Mouse (Mus musculus) thymus, adult 2 months (tissue): ENCODE data around the gene Nipal1. TPM values are rescaled to one million over a fixed set of nuclear protein-coding genes. Genes with fewer than 3 reads are reported as not detected.

Experiments
- DNase-seq: peaks from one replicate; pipeline ENCODE4 v3.0.0; 2021
- H3K27ac ChIP-seq: fragments of 200-500 bp; 2 replicates; pipeline ENCODE4 v1.5.1; 2012; ENCODE audit warnings: low read length, control low read depth; ENCODE audit not compliant: control insufficient read depth, insufficient read depth
- H3K27me3 ChIP-seq: fragments of 200-500 bp; 2 replicates; pipeline ENCODE4 v1.6.1; 2012; ENCODE audit warnings: mild to moderate bottlenecking, low read length, moderate library complexity, mixed read lengths; ENCODE audit not compliant: control insufficient read depth, insufficient read depth
- H3K36me3 ChIP-seq: fragments of 200-500 bp; 2 replicates; pipeline ENCODE4 v1.6.1; 2012; ENCODE audit warnings: mild to moderate bottlenecking, low read length, moderate library complexity; ENCODE audit not compliant: control insufficient read depth, insufficient read depth
- H3K4me1 ChIP-seq: fragments of 200-500 bp; replicated peaks from 2 replicates; pipeline ENCODE4 v1.6.1; 2012; ENCODE audit warnings: low read length; ENCODE audit not compliant: control insufficient read depth, insufficient read depth
- H3K4me3 ChIP-seq: fragments of 200-500 bp; 2 replicates; pipeline ENCODE4 v1.5.1; 2012; ENCODE audit warnings: mild to moderate bottlenecking, low read length, control low read depth, moderate library complexity; ENCODE audit not compliant: control insufficient read depth, insufficient read depth
- CTCF ChIP-seq: fragments of 200-500 bp; IDR thresholded peaks from 2 replicates; pipeline ENCODE4 v1.5.1; 2012; ENCODE audit warnings: mild to moderate bottlenecking, control low read depth, low read length, moderate library complexity, borderline replicate concordance; ENCODE audit not compliant: control insufficient read depth, poor library complexity, insufficient read depth; ENCODE audit errors: extremely low read depth
- POLR2A ChIP-seq: fragments of 200-500 bp; IDR thresholded peaks from 2 replicates; pipeline ENCODE4 v1.6.1; 2012; ENCODE audit warnings: mild to moderate bottlenecking, low read length, control low read depth, moderate library complexity; ENCODE audit not compliant: control insufficient read depth, poor library complexity, insufficient read depth; ENCODE audit errors: extremely low read depth
- WGBS: fragments of 180-500 bp; shearing (Covaris S2); methylation state at CpG from one replicate; pipeline ENCODE4 v1.1.7; 2018; 5-methylcytosine and 5-hydroxymethylcytosine counted together
- polyA plus RNA-seq: library from polyadenylated mRNA; depleted of rRNA; stranded (reverse); fragments of >200 nt; gene quantifications from 2 replicates; pipeline ENCODE4 v1.2.3, GENCODE M21; 2012

Nipal1 gene
- polyA plus RNA-seq, 1 experiment: 1.7 TPM

- H3K36me3 ChIP-seq: no peaks in the 10 kb centered on the region
- no peak for DNase-seq
- peaks cover 6% of the 10 kb centered on the region for H3K4me1 ChIP-seq
- WGBS: 60% methylated on average over 6 of the region's 6 CpGs
- no peak overlapping the region for H3K27ac ChIP-seq
- H3K4me3 ChIP-seq: no peak overlapping the region
- TF ChIP-seq POLR2A (no peak), CTCF (no peak)
- no peaks in the 10 kb centered on the region for H3K27me3 ChIP-seq
Observed at GRCm38 (mm10) chr5:72681451-72681850, 33.9 kb downstream of the Nipal1 start.

- H3K4me1 ChIP-seq: no peaks in the 10 kb centered on the region
- whole genome bisulfite sequencing: 95% methylated on average over 7 of the region's 7 CpGs
- no peaks in the 10 kb centered on the region for H3K27me3 ChIP-seq
- DNase-seq: no peak
- no peak overlapping the region for H3K27ac ChIP-seq
- H3K4me3 ChIP-seq: no peak overlapping the region
- no peaks in the 10 kb centered on the region for H3K36me3 ChIP-seq
- no peak for TF ChIP-seq CTCF
Observed at GRCm38 (mm10) chr5:72689556-72689955, 42.0 kb downstream of the Nipal1 start.

GRCm38 (mm10) chr5:72690516-72690915, 42.9 kb downstream of the Nipal1 start:
- Histone ChIP-seq H3K36me3 (peaks cover 4% of the 10 kb centered on the region; the same call in 1 of the 2 replicates), H3K4me3 (no peak overlapping the region), H3K4me1 (no peaks in the 10 kb centered on the region), H3K27me3 (no peaks in the 10 kb centered on the region), H3K27ac (no peak overlapping the region)
- over 99% methylated on average over 5 of the region's 5 CpGs for WGBS
- no peak for TF ChIP-seq POLR2A
- TF ChIP-seq CTCF: no peak
- DNase-seq: no peak

- H3K27me3 ChIP-seq: no peaks in the 10 kb centered on the region
- TF ChIP-seq POLR2A (no peak), CTCF (no peak)
- 89% methylated on average over 2 of the region's 2 CpGs for WGBS
- no peak for DNase-seq
- H3K36me3 ChIP-seq: peaks cover 29% of the 10 kb centered on the region
- no peaks in the 10 kb centered on the region for H3K4me1 ChIP-seq
- H3K4me3 ChIP-seq: no peak overlapping the region
- H3K27ac ChIP-seq: no peak overlapping the region
Observed at GRCm38 (mm10) chr5:72694684-72695083, 47.1 kb downstream of the Nipal1 start.

- Histone ChIP-seq H3K27me3 (no peaks in the 10 kb centered on the region), H3K36me3 (peaks cover 32% of the 10 kb centered on the region), H3K27ac (no peak overlapping the region), H3K4me3 (no peak overlapping the region), H3K4me1 (no peaks in the 10 kb centered on the region)
- no peak for DNase-seq
- 94% methylated on average over 13 of the region's 13 CpGs for WGBS
- TF ChIP-seq POLR2A (no peak), CTCF (no peak)
Observed at GRCm38 (mm10) chr5:72696491-72696890, 48.9 kb downstream of the Nipal1 start.

GRCm38 (mm10) chr5:72698343-72698742, 50.7 kb downstream of the Nipal1 start:
- H3K27ac ChIP-seq: no peak overlapping the region
- H3K4me3 ChIP-seq: no peak overlapping the region
- WGBS: 86% methylated on average over 3 of the region's 3 CpGs
- H3K36me3 ChIP-seq: peaks cover 40% of the 10 kb centered on the region
- no peaks in the 10 kb centered on the region for H3K4me1 ChIP-seq
- no peak for DNase-seq
- no peak for TF ChIP-seq CTCF
- no peak for TF ChIP-seq POLR2A
- no peaks in the 10 kb centered on the region for H3K27me3 ChIP-seq

- no peak overlapping the region for H3K27ac ChIP-seq
- no peaks in the 10 kb centered on the region for H3K4me1 ChIP-seq
- DNase-seq: no peak
- peaks cover 40% of the 10 kb centered on the region for H3K36me3 ChIP-seq
- no peak for TF ChIP-seq CTCF
- TF ChIP-seq POLR2A: no peak
- no peak overlapping the region for H3K4me3 ChIP-seq
- H3K27me3 ChIP-seq: no peaks in the 10 kb centered on the region
- 96% methylated on average over 7 of the region's 7 CpGs for WGBS
Observed at GRCm38 (mm10) chr5:72698818-72699499, 51.4 kb downstream of the Nipal1 start.
